Mouse (Mus musculus) thymus, adult 2 months (tissue): ENCODE measurements around the gene Cul1.

Experiments
- CTCF ChIP-seq: fragments of 200-500 bp; IDR thresholded peaks from 2 replicates; pipeline ENCODE4 v1.5.1; 2012; ENCODE audit warnings: mild to moderate bottlenecking, control low read depth, low read length, moderate library complexity, borderline replicate concordance; ENCODE audit not compliant: control insufficient read depth, poor library complexity, insufficient read depth; ENCODE audit errors: extremely low read depth
- POLR2A ChIP-seq: fragments of 200-500 bp; IDR thresholded peaks from 2 replicates; pipeline ENCODE4 v1.6.1; 2012; ENCODE audit warnings: mild to moderate bottlenecking, low read length, control low read depth, moderate library complexity; ENCODE audit not compliant: control insufficient read depth, poor library complexity, insufficient read depth; ENCODE audit errors: extremely low read depth

GRCm38 (mm10) chr6:47520030-47520429, 66.8 kb downstream of the Cul1 start:
- TF ChIP-seq POLR2A (no peak), CTCF (no peak)
